Mouse (Mus musculus): Measurements from ENCODE around the gene Fa2h. TPM values are rescaled to one million over a fixed set of nuclear protein-coding genes. Genes with fewer than 3 reads are reported as not detected.

Fa2h gene
- polyA plus RNA-seq, 1 experiment: 0.80 TPM

GRCm38 (mm10) chr8:111403391-111403790 lies 9.8 kb upstream of the Fa2h start:
- WGBS: 24% methylated on average over 4 of the region's 4 CpGs
- Histone ChIP-seq H3K4me3 (replicated peaks; ENCODE audit: extremely low read depth, low read depth, low read length) (no peak overlapping the region), H3K4me1 (ENCODE audit: control insufficient read depth, insufficient read depth, low read length) (no peaks in the 10 kb centered on the region)
- TF ChIP-seq CTCF (IDR thresholded peaks at IDR 0.05; ENCODE audit: insufficient read depth, low read length): peak; percentile 54
- no peak for TF ChIP-seq POLR2A (IDR thresholded peaks at IDR 0.05; ENCODE audit: borderline replicate concordance, extremely low read depth, low read depth, low read length)
- no peak for DNase-seq

DNA sequence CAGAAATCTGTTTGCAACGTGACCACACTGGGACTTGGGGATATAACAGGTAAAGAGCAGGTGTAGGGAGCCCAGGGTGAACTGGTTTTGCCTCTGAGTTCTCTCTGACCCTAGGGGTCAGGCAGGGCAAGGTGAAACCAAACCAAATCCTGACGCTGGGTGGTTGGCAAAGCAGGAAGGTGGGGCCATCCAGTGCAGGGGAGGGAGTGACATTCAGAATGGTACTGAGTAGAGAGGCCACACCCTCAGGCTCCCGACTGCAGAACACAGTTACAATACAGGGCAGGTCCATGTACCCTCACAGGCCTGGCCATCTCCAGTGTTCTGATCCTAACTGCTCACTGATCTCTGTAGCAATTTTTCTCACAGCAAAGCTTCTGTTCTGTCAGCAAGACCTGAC lies 2.4 kb downstream of the Fa2h start:
- no peak overlapping the region for H3K4me3 ChIP-seq (replicated peaks; ENCODE audit: extremely low read depth, low read depth, low read length)
- DNase-seq: no peak
- no peaks in the 10 kb centered on the region for H3K4me1 ChIP-seq (ENCODE audit: control insufficient read depth, insufficient read depth, low read length)
- TF ChIP-seq CTCF (IDR thresholded peaks at IDR 0.05; ENCODE audit: insufficient read depth, low read length) (no peak), POLR2A (IDR thresholded peaks at IDR 0.05; ENCODE audit: borderline replicate concordance, extremely low read depth, low read depth, low read length) (no peak)
- WGBS: 22% methylated on average over 3 of the region's 3 CpGs

DNA sequence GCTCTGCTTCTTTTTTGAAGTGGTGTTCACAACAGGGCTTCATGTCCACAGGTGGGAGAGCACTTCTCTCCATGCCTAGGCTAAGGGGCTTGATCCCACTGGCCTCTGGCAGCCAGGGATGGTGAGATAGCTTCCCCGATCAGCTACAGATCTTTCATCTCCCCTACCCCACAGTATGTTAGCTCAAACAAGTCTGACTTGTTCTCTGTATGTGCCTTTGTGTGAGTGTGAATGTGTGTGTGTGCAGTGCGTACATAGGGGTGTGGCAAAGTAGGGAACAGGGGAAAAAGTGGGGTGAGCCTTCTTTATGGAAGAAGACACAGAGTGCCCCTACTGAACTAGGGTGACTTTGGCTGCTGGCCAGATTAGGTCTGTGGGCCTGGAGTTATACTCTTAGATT lies 2.8 kb downstream of the Fa2h start:
- 84% methylated on average over 2 of the region's 2 CpGs for WGBS
- no peak overlapping the region for H3K4me3 ChIP-seq (replicated peaks; ENCODE audit: extremely low read depth, low read depth, low read length)
- DNase-seq: no peak
- TF ChIP-seq CTCF (IDR thresholded peaks at IDR 0.05; ENCODE audit: insufficient read depth, low read length) (no peak), POLR2A (IDR thresholded peaks at IDR 0.05; ENCODE audit: borderline replicate concordance, extremely low read depth, low read depth, low read length) (no peak)
- H3K4me1 ChIP-seq (ENCODE audit: control insufficient read depth, insufficient read depth, low read length): no peaks in the 10 kb centered on the region

GRCm38 (mm10) chr8:111389581-111389980 lies 4.0 kb downstream of the Fa2h start:
- no peak for TF ChIP-seq POLR2A (IDR thresholded peaks at IDR 0.05; ENCODE audit: borderline replicate concordance, extremely low read depth, low read depth, low read length)
- TF ChIP-seq CTCF (IDR thresholded peaks at IDR 0.05; ENCODE audit: insufficient read depth, low read length): no peak
- no peak overlapping the region for H3K4me3 ChIP-seq (replicated peaks; ENCODE audit: extremely low read depth, low read depth, low read length)
- DNase-seq: no peak
- no peaks in the 10 kb centered on the region for H3K4me1 ChIP-seq (ENCODE audit: control insufficient read depth, insufficient read depth, low read length)
- WGBS: 65% methylated on average over 4 of the region's 4 CpGs

GRCm38 (mm10) chr8:111385915-111386314 lies 7.7 kb downstream of the Fa2h start:
- TF ChIP-seq CTCF (IDR thresholded peaks at IDR 0.05; ENCODE audit: insufficient read depth, low read length) (no peak), POLR2A (IDR thresholded peaks at IDR 0.05; ENCODE audit: borderline replicate concordance, extremely low read depth, low read depth, low read length) (no peak)

DNA sequence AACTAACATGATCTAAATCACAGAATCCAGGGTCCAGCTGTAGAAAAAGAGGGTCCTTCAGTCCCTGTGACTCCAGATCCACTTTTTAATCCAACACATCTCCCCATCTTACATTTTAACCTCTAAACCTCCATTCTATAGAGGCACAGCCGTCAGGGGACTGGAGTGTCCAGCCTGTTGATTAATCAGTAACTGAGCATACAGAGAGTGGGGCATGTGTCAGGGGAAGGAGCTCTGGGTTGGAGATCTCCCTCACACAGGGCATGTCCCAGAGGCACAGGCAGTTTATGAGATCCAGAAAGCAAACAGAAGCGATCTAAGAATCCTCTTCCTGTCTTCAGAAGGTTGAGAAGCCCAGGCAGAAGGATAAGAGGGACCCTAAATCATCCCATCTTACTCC lies 9.0 kb downstream of the Fa2h start:
- 33% methylated on average over 2 of the region's 2 CpGs for WGBS
- DNase-seq: no peak
- TF ChIP-seq POLR2A (IDR thresholded peaks at IDR 0.05; ENCODE audit: borderline replicate concordance, extremely low read depth, low read depth, low read length): no peak
- no peak for TF ChIP-seq CTCF (IDR thresholded peaks at IDR 0.05; ENCODE audit: insufficient read depth, low read length)
- H3K4me3 ChIP-seq (replicated peaks; ENCODE audit: extremely low read depth, low read depth, low read length): no peak overlapping the region
- H3K4me1 ChIP-seq (ENCODE audit: control insufficient read depth, insufficient read depth, low read length): no peaks in the 10 kb centered on the region

More at GRCm38 (mm10) chr8:111385915-111386314, 7.7 kb downstream of the Fa2h start:
- Histone ChIP-seq H3K4me3 (replicated peaks; ENCODE audit: extremely low read depth, low read depth, low read length) (no peak overlapping the region), H3K4me1 (ENCODE audit: control insufficient read depth, insufficient read depth, low read length) (no peaks in the 10 kb centered on the region)
- no peak for DNase-seq
- WGBS: 36% methylated on average over 9 of the region's 9 CpGs

DNA sequence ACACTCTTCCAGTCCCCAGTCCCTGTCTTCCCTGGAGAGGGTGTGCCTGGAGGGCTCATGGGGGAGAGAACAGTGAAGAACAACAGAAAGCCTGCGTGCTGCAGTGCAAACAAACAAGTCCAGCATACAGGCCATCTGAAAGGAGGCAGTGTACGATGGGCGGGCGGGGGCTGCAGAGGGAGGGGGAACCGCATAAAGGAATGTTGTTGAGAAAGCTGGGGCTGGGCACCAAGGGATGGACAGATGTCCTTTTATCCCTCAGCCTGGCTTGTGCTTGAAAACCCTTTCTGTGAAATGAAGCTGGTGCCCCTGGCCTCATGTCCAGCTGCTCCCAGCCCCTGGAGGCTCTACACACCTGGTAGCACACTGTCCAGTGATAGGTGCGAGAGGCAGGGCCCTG lies 18.4 kb downstream of the Fa2h start:
- no peaks in the 10 kb centered on the region for H3K4me1 ChIP-seq (ENCODE audit: control insufficient read depth, insufficient read depth, low read length)
- no peak for DNase-seq
- TF ChIP-seq CTCF (IDR thresholded peaks at IDR 0.05; ENCODE audit: insufficient read depth, low read length): no peak
- TF ChIP-seq POLR2A (IDR thresholded peaks at IDR 0.05; ENCODE audit: borderline replicate concordance, extremely low read depth, low read depth, low read length): no peak
- no peak overlapping the region for H3K4me3 ChIP-seq (replicated peaks; ENCODE audit: extremely low read depth, low read depth, low read length)
- 65% methylated on average over 6 of the region's 6 CpGs for WGBS

DNA sequence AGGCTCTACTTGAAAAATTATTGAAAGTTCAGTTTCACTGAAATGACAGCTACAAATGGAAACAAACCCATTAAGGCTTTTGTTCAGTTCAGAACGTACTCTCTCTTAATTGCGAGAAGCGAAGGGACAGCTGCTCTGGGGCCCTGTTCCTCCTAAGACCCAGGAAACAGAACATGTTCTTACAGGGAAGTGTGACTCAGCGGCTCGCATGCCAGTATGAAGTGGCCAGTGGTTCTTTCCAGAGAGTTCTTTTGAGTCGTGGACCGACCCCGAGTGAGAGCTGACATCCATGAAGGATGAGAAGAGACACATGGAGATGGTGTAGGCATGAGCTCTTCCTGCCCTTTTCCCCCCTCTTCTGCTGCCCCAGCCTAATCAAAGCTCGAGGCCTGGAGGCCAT lies 23.9 kb downstream of the Fa2h start:
- H3K4me1 ChIP-seq (ENCODE audit: control insufficient read depth, insufficient read depth, low read length): no peaks in the 10 kb centered on the region
- TF ChIP-seq CTCF (IDR thresholded peaks at IDR 0.05; ENCODE audit: insufficient read depth, low read length): no peak
- no peak for TF ChIP-seq POLR2A (IDR thresholded peaks at IDR 0.05; ENCODE audit: borderline replicate concordance, extremely low read depth, low read depth, low read length)
- H3K4me3 ChIP-seq (replicated peaks; ENCODE audit: extremely low read depth, low read depth, low read length): no peak overlapping the region
- DNase-seq: no peak
- WGBS: 70% methylated on average over 9 of the region's 9 CpGs

DNA sequence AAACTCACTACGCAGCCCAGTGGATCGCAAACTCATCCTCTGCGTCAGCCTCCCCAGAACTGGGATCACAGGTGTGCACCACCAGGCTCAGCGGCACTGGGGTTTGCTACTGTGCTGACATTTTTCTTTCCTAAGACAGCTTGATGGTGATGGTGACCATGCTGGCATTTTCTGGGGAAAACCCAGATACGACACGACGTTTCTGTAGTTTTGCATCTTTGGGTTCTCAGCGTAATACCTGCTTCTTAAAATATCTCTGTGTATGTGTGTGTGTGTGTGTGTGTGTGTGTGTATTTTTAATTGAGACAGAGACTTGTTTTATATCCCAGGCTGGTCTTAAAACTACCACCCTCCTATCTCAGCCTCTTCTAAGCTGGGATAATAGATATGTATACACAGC lies 26.3 kb downstream of the Fa2h start:
- no peaks in the 10 kb centered on the region for H3K4me1 ChIP-seq (ENCODE audit: control insufficient read depth, insufficient read depth, low read length)
- no peak for DNase-seq
- WGBS: 87% methylated on average over 8 of the region's 8 CpGs
- no peak overlapping the region for H3K4me3 ChIP-seq (replicated peaks; ENCODE audit: extremely low read depth, low read depth, low read length)
- TF ChIP-seq POLR2A (IDR thresholded peaks at IDR 0.05; ENCODE audit: borderline replicate concordance, extremely low read depth, low read depth, low read length): no peak
- TF ChIP-seq CTCF (IDR thresholded peaks at IDR 0.05; ENCODE audit: insufficient read depth, low read length): no peak

DNA sequence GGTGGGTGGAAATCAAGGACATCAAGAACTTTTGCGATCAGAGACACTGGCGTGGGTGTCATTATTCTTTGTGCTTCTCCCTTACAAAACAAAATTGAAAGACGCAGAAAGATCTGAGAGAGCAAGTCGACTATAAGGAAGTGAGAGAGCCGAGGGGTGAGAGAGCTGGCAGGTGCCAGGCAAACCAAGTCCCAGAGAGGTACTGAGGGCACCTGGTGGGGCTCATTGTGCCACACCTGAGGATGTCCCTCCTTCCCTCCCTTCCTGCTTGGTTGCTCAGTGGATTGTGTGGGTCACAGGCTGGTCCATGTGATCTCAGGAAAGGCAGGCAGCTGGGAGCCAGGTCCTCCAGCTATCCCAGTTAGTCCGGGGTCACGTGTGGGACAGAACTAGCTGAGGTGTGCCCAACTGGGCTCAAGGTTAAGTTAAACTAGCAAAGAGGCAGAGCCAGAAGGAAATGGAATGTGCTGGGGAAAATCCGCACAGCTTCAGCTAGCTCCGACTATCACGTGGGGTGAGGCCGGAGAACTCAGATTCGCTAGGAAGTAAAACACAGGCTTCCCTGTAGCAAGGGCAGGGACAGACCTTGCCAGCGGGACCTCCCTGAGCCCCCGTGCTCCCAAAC lies 26.9 kb downstream of the Fa2h start:
- 24% methylated on average over 14 of the region's 14 CpGs for WGBS
- no peak overlapping the region for H3K4me3 ChIP-seq (replicated peaks; ENCODE audit: extremely low read depth, low read depth, low read length)
- no peak for TF ChIP-seq CTCF (IDR thresholded peaks at IDR 0.05; ENCODE audit: insufficient read depth, low read length)
- TF ChIP-seq POLR2A (IDR thresholded peaks at IDR 0.05; ENCODE audit: borderline replicate concordance, extremely low read depth, low read depth, low read length): no peak
- peak; percentile 9 for DNase-seq
- no peaks in the 10 kb centered on the region for H3K4me1 ChIP-seq (ENCODE audit: control insufficient read depth, insufficient read depth, low read length)

Data from lung, adult 2 months (tissue).